Mouse (Mus musculus) CD8-positive naive resting alpha-beta T cell, adult 57 days (primary cell): ENCODE data around the gene Hcn4. TPM values are rescaled to one million over a fixed set of nuclear protein-coding genes. Genes with fewer than 3 reads are reported as not detected.

ENCODE experiments used
- total RNA-seq: library from RNA; stranded (reverse); gene quantifications from one replicate; pipeline ENCODE4 v1.2.4, GENCODE M21; 2023

Gene Hcn4
- not detected for total RNA-seq

DNA sequence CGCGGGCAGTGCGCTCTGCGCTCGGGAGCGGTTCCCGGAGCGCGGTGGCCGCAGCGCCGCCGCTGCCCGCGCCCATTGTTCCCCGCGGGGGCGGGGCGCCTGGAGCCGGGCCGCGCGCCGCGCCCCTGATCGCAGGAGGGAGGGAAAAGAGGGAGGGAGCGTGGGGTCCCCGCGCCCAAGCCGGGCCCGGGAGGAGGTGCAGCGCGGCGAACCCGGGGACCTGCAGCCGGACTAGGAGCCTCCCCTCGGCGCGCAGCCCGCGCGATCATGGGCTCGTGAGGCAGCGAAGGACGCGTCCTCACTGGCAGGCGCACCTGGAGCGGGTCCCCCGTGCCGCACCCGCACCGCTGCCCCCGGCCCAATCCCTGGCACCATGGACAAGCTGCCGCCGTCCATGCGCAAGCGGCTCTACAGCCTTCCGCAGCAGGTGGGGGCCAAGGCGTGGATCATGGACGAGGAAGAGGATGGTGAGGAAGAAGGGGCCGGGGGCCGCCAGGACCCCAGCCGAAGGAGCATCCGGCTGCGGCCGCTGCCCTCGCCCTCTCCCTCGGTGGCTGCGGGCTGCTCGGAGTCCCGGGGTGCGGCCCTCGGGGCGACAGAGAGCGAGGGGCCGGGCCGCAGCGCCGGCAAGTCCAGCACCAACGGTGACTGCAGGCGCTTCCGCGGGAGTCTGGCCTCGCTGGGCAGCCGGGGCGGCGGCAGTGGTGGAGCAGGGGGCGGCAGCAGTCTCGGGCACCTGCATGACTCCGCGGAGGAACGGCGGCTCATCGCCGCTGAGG lies at the start of gene Hcn4:
Hcn4 (plus strand) TSS at position 274 of the 779 bp plus-strand sequence.

Other genes starting within 250 kb of the Hcn4 start
- gene Nptn, start 241.2 kb upstream of the Hcn4 start, total RNA-seq: 109 TPM
- gene Rec114, start 79.4 kb upstream of the Hcn4 start, total RNA-seq: not detected
- not detected for gene Neo1, start 213.0 kb downstream of the Hcn4 start, total RNA-seq